Comparison of ENCODE assay signal across 26 mouse cellular contexts in the genomic region with DNA sequence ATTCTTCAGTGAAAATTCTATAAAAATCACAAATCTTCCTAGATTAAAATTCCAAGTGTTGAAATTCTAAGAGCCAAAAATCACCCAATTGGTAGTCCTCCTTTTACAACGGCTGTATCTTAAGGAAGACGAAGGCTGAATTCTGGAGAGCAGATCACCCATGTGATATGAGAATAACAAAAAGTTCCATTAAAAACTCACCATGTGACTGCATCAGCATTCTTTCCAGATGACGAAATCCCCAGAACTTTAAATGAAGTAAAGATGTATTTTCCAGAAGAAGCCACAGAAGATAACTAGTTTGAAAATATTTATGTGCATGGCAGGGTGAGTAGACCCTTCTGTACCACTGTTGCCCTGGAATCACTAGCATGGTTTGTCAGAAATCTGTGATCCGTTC.
"Had no signal": no experiment of that assay in that cellular context is flagged by ENCODE, and none has a peak within 500 bp of the region (broad histone marks: within the 10 kb centered on the region; RNA-seq: fewer than 3 reads in every experiment).

No protein-coding gene starts in this region.

- H3K9ac ChIP-seq: heart, embryonic 13.5 days; heart, embryonic 15.5 days; hindbrain, embryonic 13.5 days; hindbrain, embryonic 15.5 days; kidney, embryonic 15.5 days; limb, embryonic 13.5 days; liver, embryonic 13.5 days; liver, embryonic 15.5 days had no signal

- H3K36me3 ChIP-seq: heart, embryonic 13.5 days; heart, embryonic 15.5 days; hindbrain, embryonic 13.5 days; hindbrain, embryonic 15.5 days; kidney, embryonic 15.5 days; limb, embryonic 13.5 days; liver, embryonic 13.5 days; liver, embryonic 15.5 days had no signal

- H3K27me3 ChIP-seq: heart, embryonic 13.5 days; heart, embryonic 15.5 days; hindbrain, embryonic 13.5 days; hindbrain, embryonic 15.5 days; kidney, embryonic 15.5 days; limb, embryonic 13.5 days; liver, embryonic 13.5 days; liver, embryonic 15.5 days had no signal

- H3K9me3 ChIP-seq: heart, embryonic 13.5 days; heart, embryonic 15.5 days; hindbrain, embryonic 13.5 days; hindbrain, embryonic 15.5 days; kidney, embryonic 15.5 days; limb, embryonic 13.5 days; liver, embryonic 13.5 days; liver, embryonic 15.5 days had no signal

- H3K4me2 ChIP-seq: heart, embryonic 11.5 days; heart, embryonic 13.5 days; heart, embryonic 15.5 days; hindbrain, embryonic 13.5 days; hindbrain, embryonic 15.5 days; kidney, embryonic 15.5 days; limb, embryonic 13.5 days; liver, embryonic 11.5 days; liver, embryonic 13.5 days; liver, embryonic 15.5 days had no signal

- H3K4me1 ChIP-seq: heart, embryonic 13.5 days; heart, embryonic 15.5 days; hindbrain, embryonic 13.5 days; hindbrain, embryonic 15.5 days; liver, embryonic 13.5 days; liver, embryonic 15.5 days had no signal

- H3K4me3 ChIP-seq: heart, embryonic 13.5 days; heart, embryonic 15.5 days; hindbrain, embryonic 13.5 days; hindbrain, embryonic 15.5 days; kidney, embryonic 15.5 days; limb, embryonic 13.5 days; liver, embryonic 13.5 days; liver, embryonic 15.5 days had no signal

- ATAC-seq: hindbrain, postnatal 0 days; intestine, embryonic 16.5 days had no signal

- H3K27ac ChIP-seq: heart, embryonic 13.5 days; heart, embryonic 15.5 days; hindbrain, embryonic 13.5 days; hindbrain, embryonic 15.5 days; hindbrain, postnatal 0 days; kidney, embryonic 15.5 days; kidney, postnatal 0 days; limb, embryonic 13.5 days; liver, embryonic 13.5 days; liver, embryonic 15.5 days had no signal

- DNase-seq: gastrocnemius, postnatal 10 days; gastrocnemius, postnatal 36 days; heart, adult 18-20 months; heart, postnatal 14 days; heart, postnatal 36 days; kidney, adult 11 months; kidney, adult 2 months; kidney, adult 9 months; kidney, postnatal 14 days; kidney, postnatal 36 days; layer of hippocampus, adult 9-11 months; layer of hippocampus, postnatal 36 days; liver; liver, embryonic 13.5 days had no signal
